Mouse (Mus musculus) kidney, adult 2 months (tissue): ENCODE data around the gene Rab37.

Experiments
- CTCF ChIP-seq: fragments of 200-500 bp; conservative IDR thresholded peaks from 2 replicates; pipeline ENCODE4 v1.5.1; 2011; ENCODE audit warnings: low read depth, mild to moderate bottlenecking, control low read depth, low read length, moderate library complexity, mixed read lengths; ENCODE audit not compliant: insufficient read depth, insufficient read length
- POLR2A ChIP-seq: fragments of 200-500 bp; IDR thresholded peaks from one replicate; pipeline ENCODE4 v1.6.1; 2011; ENCODE audit warnings: low read depth, low read length, control low read depth

GRCm38 (mm10) chr11:115164976-115165374 is 73.7 kb downstream of the Rab37 start:
- TF ChIP-seq CTCF (no peak), POLR2A (peak; percentile 17)
